Comparison of ENCODE assay signal across 19 mouse cellular contexts in genomic region chr12:38328779-38329178, GRCm38 (mm10).
"Had no signal": no experiment of that assay in that cellular context is flagged by ENCODE, and none has a peak within 500 bp of the region (broad histone marks: within the 10 kb centered on the region; RNA-seq: fewer than 3 reads in every experiment).

No protein-coding gene starts in this region.

- H3K27me3 ChIP-seq: limb, embryonic 12.5 days; limb, embryonic 15.5 days; megakaryocyte, embryonic 14.5 days; neural tube, embryonic 13.5 days had no signal

- H3K36me3 ChIP-seq: limb, embryonic 12.5 days; limb, embryonic 15.5 days; midbrain, embryonic 10.5 days; neural tube, embryonic 13.5 days had no signal

- H3K4me3 ChIP-seq: limb, embryonic 12.5 days; limb, embryonic 15.5 days; megakaryocyte, embryonic 14.5 days; midbrain, embryonic 10.5 days; myocyte; neural tube, embryonic 13.5 days had no signal

- H3K27ac ChIP-seq: limb, embryonic 12.5 days; limb, embryonic 15.5 days; liver, embryonic 14.5 days; midbrain, embryonic 10.5 days; neural tube, embryonic 13.5 days had no signal

- DNase-seq: kidney, adult 8-10 months; kidney, postnatal 14 days; kidney, postnatal 4 days; left cerebral cortex, postnatal 4 days; liver, postnatal 0 days; lung, embryonic 14.5 days; lung, postnatal 10 days; lung, postnatal 36 days; thymus, adult 18-20 months; thymus, postnatal 36 days had no signal

- ATAC-seq: intestine, postnatal 0 days; liver, postnatal 0 days had no signal

- H3K4me2 ChIP-seq: limb, embryonic 12.5 days; limb, embryonic 15.5 days; liver, embryonic 11.5 days; lung, embryonic 14.5 days; neural tube, embryonic 13.5 days had no signal

- H3K9ac ChIP-seq: limb, embryonic 12.5 days; limb, embryonic 15.5 days; liver, embryonic 14.5 days; liver, postnatal 0 days; lung, embryonic 14.5 days; neural tube, embryonic 13.5 days had no signal

- H3K4me1 ChIP-seq: limb, embryonic 12.5 days; limb, embryonic 15.5 days; megakaryocyte, embryonic 14.5 days; neural tube, embryonic 13.5 days had no signal

- H3K9me3 ChIP-seq: limb, embryonic 12.5 days; limb, embryonic 15.5 days; megakaryocyte, embryonic 14.5 days; midbrain, embryonic 10.5 days; neural tube, embryonic 13.5 days had no signal
